Mouse (Mus musculus) intestine, embryonic 16.5 days (tissue): ENCODE measurements around the gene Mark3. TPM values are rescaled to one million over a fixed set of nuclear protein-coding genes. Genes with fewer than 3 reads are reported as not detected.

ENCODE experiments used
- ATAC-seq: fragments of 200-750 bp; cut with Nextera tagmentation; 2 replicates; pipeline ENCODE4 v1.8.0; 2017; ENCODE audit warnings: moderate TSS enrichment, moderate library complexity
- H3K27ac ChIP-seq: fragments of 300-500 bp; sonication (generic); 2 replicates; pipeline ENCODE4 v1.5.1; 2014; ENCODE audit warnings: mild to moderate bottlenecking, low read length
- H3K27me3 ChIP-seq: fragments of 300-500 bp; sonication (generic); replicated peaks from 2 replicates; pipeline ENCODE4 v1.6.1; 2014; ENCODE audit warnings: low read length, control low read depth, mixed read lengths; ENCODE audit not compliant: control insufficient read depth, insufficient read depth
- H3K36me3 ChIP-seq: fragments of 300-500 bp; sonication (generic); 2 replicates; pipeline ENCODE4 v1.6.1; 2014; ENCODE audit warnings: low read length, control low read depth; ENCODE audit not compliant: control insufficient read depth, insufficient read depth
- H3K4me1 ChIP-seq: fragments of 300-500 bp; sonication (generic); 2 replicates; pipeline ENCODE4 v1.6.1; 2014; ENCODE audit warnings: low read length, control low read depth, mixed read lengths; ENCODE audit not compliant: control insufficient read depth, insufficient read depth
- H3K4me2 ChIP-seq: fragments of 300-500 bp; sonication (generic); 2 replicates; pipeline ENCODE4 v1.6.1; 2014; ENCODE audit warnings: low read depth, low read length, control low read depth
- H3K4me3 ChIP-seq: fragments of 300-500 bp; sonication (generic); 2 replicates; pipeline ENCODE4 v1.5.1; 2014; ENCODE audit warnings: mild to moderate bottlenecking, low read length
- H3K9ac ChIP-seq: fragments of 300-500 bp; sonication (generic); 2 replicates; pipeline ENCODE4 v1.6.1; 2014; ENCODE audit warnings: low read depth, low read length
- H3K9me3 ChIP-seq: fragments of 300-500 bp; sonication (generic); 2 replicates; pipeline ENCODE4 v1.6.1; 2016; ENCODE audit warnings: low read length, control low read depth; ENCODE audit not compliant: control insufficient read depth
- WGBS: fragments of 180-500 bp; shearing (Covaris S2); extraction: QIAGEN DNeasy Blood & Tissue Kit; methylation state at CpG from one replicate; pipeline ENCODE4 v1.1.7; 2014; 5-methylcytosine and 5-hydroxymethylcytosine counted together
- polyA plus RNA-seq: library from polyadenylated mRNA; unstranded; fragments of >200 nt; fragmentation: Nextera tagmentation; extraction: Ambion mirVana; gene quantifications from 2 replicates; pipeline ENCODE4 v1.2.1, GENCODE M21; 2015

Gene Mark3
- 13.4 and 14.2 TPM in 2 replicates for polyA plus RNA-seq

DNA sequence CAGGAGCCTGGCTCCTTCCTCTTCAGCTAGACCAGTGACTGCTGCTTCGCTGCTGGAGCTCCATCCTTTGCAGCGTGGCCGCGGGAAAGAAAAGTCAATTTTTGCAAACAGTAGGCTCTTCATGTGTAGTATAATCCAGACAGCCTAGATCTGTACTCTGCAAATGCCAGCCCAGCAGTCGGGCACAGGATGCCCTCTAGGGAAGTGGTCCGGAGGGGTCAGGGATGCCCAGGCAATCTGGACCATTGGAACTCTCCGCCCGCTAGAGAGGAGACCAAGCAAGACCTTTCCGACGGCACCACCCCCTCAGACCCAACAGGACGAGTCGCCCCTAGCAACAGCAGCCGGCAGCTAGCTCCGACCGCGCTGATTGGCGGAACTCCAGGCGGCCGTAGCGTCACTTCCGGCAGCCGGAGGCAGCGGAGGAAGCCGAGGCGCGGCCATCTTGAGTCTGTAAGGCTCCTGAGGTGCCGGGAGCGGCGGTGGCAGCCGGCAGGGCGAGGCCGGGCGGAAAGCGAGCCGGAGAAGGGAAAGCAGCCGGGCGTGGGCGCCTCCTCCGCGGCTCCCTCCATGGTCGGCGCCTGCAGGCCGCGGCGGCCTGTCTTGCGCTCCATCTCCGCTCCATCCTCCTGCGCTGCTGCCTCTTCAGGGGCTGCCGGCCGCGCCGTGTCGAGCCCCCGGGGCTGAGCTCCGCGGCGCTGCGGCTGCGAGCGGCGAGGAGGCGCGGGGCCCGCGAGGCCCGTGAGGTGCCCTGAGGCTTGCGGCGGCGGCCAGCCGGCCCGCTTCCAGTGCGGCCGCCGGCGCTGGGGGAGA is at the start of gene Mark3:
Gene Mark3 (plus strand): TSS at position 450 of the 813 bp plus-strand sequence.
- WGBS: under 1% methylated on average over 71 of the region's 75 CpGs
- Histone ChIP-seq H3K4me2 (peak within 1 kb of the TSS; percentile 95), H3K9me3 (no peaks in the 10 kb centered on the region)

DNA sequence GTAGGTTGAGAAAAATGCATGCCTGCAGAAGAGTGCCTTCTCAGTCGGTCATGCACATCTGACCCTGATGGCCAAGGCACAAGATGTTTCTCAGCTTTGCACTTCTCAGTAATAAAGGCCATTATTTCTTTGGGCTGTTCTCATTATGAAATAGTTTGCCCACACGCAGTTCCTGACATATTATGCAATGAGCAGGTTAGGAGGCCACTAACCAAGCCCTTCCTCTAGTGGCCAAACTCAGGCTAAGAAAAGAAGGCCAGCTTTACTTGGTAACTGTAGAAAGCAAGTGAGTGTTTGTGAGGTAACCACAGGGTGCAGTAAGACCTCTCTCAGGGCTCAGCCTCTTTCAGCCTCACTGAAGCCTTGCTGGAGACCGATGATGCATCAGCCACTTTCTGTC is 49.4 kb upstream of the Mark3 start:
- no peak overlapping the region for H3K4me2 ChIP-seq
- no peak for ATAC-seq
- H3K9ac ChIP-seq: no peak overlapping the region
- no peak overlapping the region for H3K27ac ChIP-seq
- no peaks in the 10 kb centered on the region for H3K36me3 ChIP-seq
- no peak overlapping the region for H3K4me3 ChIP-seq
- no peaks in the 10 kb centered on the region for H3K27me3 ChIP-seq
- 84% methylated on average over 3 of the region's 3 CpGs for WGBS
- H3K4me1 ChIP-seq: no peaks in the 10 kb centered on the region
- no peaks in the 10 kb centered on the region for H3K9me3 ChIP-seq

More for the DNA sequence above, at the start of gene Mark3:
- ATAC-seq: peak; percentile 98
- Histone ChIP-seq H3K4me3 (peak within 1 kb of the TSS; percentile 99), H3K4me1 (peaks cover 13% of the 10 kb centered on the region), H3K36me3 (no peaks in the 10 kb centered on the region), H3K9ac (peak within 1 kb of the TSS; percentile 98), H3K27me3 (no peaks in the 10 kb centered on the region), H3K27ac (peak within 1 kb of the TSS; percentile 95)

DNA sequence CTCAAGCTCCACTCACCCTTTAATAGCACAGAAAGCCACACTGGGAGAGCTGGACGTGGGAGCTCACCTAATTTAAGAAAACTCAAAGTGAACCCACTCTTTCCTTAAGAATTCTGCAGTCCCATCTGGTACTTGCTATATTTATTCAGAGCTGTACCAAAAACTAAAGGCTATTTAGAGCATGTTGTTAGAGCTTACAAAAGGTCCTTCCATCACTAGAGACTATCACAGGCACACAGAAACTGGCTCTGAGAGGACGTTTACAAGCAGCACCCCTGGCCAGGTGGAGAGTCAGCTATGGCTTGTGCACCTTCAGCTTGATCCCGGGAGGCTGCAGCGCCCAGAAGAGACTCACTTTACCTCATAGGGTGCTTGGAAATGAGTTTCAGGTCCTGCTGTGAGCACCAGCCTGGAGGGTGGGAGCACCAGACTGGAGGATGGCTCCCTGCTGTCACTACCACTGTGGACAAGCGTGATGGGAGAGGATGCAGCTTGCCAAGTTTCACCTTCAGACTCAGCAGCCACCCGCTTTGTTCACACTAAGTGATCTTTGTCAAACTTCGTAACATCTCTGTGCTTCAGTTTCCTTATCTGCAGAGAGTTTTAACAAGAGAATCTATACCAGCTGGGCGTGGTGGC is 46.6 kb upstream of the Mark3 start:
- WGBS: 64% methylated on average over 8 of the region's 8 CpGs
- Histone ChIP-seq H3K27ac (no peak overlapping the region), H3K4me3 (no peak overlapping the region), H3K27me3 (no peaks in the 10 kb centered on the region), H3K9ac (no peak overlapping the region), H3K4me2 (no peak overlapping the region), H3K36me3 (no peaks in the 10 kb centered on the region), H3K9me3 (no peaks in the 10 kb centered on the region), H3K4me1 (no peaks in the 10 kb centered on the region)
- no peak for ATAC-seq

DNA sequence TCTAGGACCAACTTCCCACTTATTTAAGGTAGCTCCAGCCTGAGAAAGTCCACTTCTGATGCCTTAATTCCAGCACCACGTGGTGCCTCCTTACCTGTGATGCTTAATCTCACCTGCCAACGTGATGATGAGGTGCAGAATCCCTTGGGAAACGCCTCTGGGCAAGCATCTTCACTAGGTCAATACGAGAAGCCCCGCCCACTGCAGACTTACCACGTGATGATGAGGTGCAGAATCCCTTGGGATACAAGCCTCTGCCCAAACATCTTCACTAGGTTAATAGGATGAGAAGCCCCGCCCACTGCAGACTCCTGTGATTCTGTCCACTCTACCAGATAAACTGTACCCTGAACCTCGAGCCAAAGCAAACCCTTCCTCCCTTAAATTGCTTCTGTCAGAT is 45.1 kb upstream of the Mark3 start:
- Histone ChIP-seq H3K36me3 (no peaks in the 10 kb centered on the region), H3K27ac (no peak overlapping the region), H3K4me1 (no peaks in the 10 kb centered on the region), H3K9me3 (no peaks in the 10 kb centered on the region), H3K27me3 (no peaks in the 10 kb centered on the region), H3K4me2 (no peak overlapping the region), H3K9ac (no peak overlapping the region), H3K4me3 (no peak overlapping the region)
- ATAC-seq: no peak
- 20% methylated on average over 8 of the region's 8 CpGs for WGBS

DNA sequence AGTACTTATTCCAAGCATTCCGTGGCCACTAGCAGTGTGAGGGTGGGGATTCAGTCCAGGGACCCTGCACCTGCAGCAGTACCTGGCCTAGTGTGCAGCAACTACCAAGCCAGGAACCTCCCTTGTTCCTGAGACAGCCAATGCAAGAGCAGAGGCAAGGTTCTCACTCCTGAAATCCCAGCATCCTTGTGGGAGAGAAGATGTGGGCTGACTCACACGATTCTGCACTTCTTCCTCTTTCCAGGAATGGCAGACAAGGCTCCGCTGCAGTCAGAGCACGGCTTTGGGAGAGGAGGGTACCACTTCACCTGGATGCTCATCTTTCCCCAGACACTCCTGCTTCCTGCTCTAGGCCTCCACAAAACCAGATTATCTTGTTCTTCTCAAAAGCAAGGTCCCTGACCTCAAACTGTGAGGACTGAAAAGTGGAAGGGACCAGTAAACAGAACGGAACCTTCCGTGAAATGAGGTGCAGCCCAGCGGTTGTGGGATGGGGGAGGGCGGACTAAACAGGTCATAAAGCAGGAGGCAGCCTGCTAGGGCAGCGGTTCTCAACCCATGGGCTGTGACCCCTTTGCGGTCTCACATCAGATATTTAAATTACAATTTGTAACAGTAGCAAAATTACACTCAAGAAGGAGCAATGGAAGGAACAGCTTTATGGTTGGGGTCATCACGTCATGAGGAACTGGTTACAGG is 41.1 kb upstream of the Mark3 start:
- Histone ChIP-seq H3K4me2 (no peak overlapping the region), H3K9me3 (no peaks in the 10 kb centered on the region)
- ATAC-seq: no peak

DNA sequence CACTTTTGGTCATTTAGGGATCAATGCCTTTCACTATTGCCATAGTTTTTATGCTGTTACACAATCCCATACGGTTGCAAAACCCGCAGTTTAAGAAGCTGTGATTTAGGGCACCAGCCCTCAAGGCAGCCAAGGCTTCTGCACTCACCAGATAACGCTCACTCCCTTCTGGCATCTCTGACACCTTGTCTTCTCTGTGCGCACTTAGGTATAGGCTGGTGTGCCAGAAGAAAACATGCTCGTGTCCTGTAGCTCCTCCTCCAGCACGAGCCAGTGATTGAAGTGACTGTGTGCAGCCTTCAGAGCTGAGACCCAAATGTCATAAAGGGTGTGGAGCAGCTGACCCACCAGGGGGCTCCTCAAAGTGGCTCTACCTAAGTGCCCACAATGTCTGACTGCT is 39.0 kb upstream of the Mark3 start:
- peak overlapping the region; percentile 40 for H3K27ac ChIP-seq
- H3K9ac ChIP-seq: no peak overlapping the region
- ATAC-seq: no peak
- no peaks in the 10 kb centered on the region for H3K27me3 ChIP-seq
- WGBS: 49% methylated on average over 6 of the region's 6 CpGs
- H3K4me2 ChIP-seq: no peak overlapping the region
- peaks cover 11% of the 10 kb centered on the region for H3K4me1 ChIP-seq
- no peaks in the 10 kb centered on the region for H3K9me3 ChIP-seq
- no peaks in the 10 kb centered on the region for H3K36me3 ChIP-seq
- no peak overlapping the region; the same call in 1 of the 2 replicates for H3K4me3 ChIP-seq

More for the DNA sequence above, 41.1 kb upstream of the Mark3 start:
- Histone ChIP-seq H3K4me3 (no peak overlapping the region), H3K27me3 (no peaks in the 10 kb centered on the region), H3K27ac (no peak overlapping the region), H3K4me1 (no peaks in the 10 kb centered on the region), H3K9ac (no peak overlapping the region), H3K36me3 (no peaks in the 10 kb centered on the region)
- WGBS: 67% methylated on average over 11 of the region's 11 CpGs

DNA sequence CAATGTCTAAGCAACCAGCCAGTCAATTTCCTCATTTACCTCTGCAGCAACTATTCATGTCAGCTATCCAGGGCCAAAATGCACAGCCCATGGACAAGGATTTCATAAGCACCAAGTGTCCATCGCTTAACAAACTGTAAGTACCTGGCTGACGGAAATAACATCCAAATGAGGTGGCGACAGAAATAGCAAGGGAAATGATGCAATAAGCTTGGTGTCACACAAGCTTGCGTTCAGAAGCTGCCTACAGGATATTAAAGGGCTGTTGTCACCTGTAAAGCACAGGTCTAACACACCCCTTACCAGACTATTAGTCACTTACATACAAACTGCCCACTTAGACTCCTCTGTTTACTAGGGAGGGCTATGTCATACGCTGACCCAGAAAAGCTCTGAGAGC is 38.6 kb upstream of the Mark3 start:
- Histone ChIP-seq H3K4me2 (no peak overlapping the region), H3K9ac (no peak overlapping the region), H3K27me3 (no peaks in the 10 kb centered on the region), H3K9me3 (no peaks in the 10 kb centered on the region), H3K36me3 (peaks cover 3% of the 10 kb centered on the region; the same call in 1 of the 2 replicates), H3K27ac (peak overlapping the region; percentile 40), H3K4me1 (peaks cover 14% of the 10 kb centered on the region), H3K4me3 (no peak overlapping the region)
- ATAC-seq: no peak
- 68% methylated on average over 5 of the region's 5 CpGs for WGBS

DNA sequence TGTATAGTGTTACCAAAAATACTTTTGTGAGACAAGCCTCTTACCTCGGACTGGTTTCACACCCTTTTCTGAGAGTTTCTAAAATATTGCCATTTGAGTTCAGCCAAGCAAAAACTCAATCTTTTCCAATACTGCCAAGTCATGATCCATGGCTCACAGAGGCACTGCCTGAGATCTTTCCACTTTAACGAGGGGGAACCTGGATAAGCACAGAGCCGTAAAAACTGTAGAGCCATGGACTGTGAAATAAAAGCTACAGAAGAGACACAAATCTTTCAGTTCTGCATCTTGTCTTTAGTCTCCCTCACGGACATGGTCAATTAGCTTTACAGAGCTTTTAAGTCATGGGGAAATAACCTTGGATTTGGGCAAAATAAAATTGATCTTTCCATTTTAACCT is 37.6 kb upstream of the Mark3 start:
- H3K9me3 ChIP-seq: no peaks in the 10 kb centered on the region
- H3K27me3 ChIP-seq: no peaks in the 10 kb centered on the region
- H3K4me2 ChIP-seq: peak overlapping the region; percentile 71
- peak overlapping the region; percentile 76 for H3K4me3 ChIP-seq
- H3K4me1 ChIP-seq: peaks cover 15% of the 10 kb centered on the region
- no peak for ATAC-seq
- 37% methylated on average over 4 of the region's 4 CpGs for WGBS
- peak overlapping the region; percentile 99 for H3K9ac ChIP-seq
- peaks cover 4% of the 10 kb centered on the region; the same call in 1 of the 2 replicates for H3K36me3 ChIP-seq
- peak overlapping the region; percentile 79 for H3K27ac ChIP-seq

DNA sequence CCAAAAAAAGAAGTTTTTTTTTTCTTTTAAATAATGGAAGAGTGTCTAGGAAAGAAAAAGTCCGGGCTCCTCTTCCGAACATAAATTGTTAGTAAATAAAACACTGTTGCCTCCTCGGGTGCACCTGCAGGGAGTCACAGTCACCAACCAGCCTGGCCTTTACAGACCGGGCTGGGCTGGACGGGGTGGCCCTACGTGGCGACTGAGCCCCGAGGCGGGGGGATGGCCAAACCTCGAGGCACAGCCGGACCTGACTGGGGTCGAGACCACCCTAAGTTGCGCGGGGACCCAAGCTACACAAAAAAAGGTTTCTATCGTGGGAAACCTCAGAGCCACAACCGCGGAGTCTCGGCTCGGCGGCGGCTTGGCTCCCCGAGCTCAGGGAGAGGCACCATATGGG is 37.0 kb upstream of the Mark3 start:
- Histone ChIP-seq H3K27ac (peak overlapping the region; percentile 79), H3K4me2 (peak overlapping the region; percentile 71), H3K4me3 (peak overlapping the region; percentile 76), H3K36me3 (peaks cover 9% of the 10 kb centered on the region; the same call in 1 of the 2 replicates), H3K9me3 (no peaks in the 10 kb centered on the region), H3K4me1 (peaks cover 15% of the 10 kb centered on the region), H3K27me3 (no peaks in the 10 kb centered on the region), H3K9ac (peak overlapping the region; percentile 99)
- WGBS: 0% methylated on average over 22 of the region's 22 CpGs
- ATAC-seq: peak; percentile 42
